Mouse (Mus musculus): Measurements from ENCODE around the gene Mcu.

Gene Mcu

DNA sequence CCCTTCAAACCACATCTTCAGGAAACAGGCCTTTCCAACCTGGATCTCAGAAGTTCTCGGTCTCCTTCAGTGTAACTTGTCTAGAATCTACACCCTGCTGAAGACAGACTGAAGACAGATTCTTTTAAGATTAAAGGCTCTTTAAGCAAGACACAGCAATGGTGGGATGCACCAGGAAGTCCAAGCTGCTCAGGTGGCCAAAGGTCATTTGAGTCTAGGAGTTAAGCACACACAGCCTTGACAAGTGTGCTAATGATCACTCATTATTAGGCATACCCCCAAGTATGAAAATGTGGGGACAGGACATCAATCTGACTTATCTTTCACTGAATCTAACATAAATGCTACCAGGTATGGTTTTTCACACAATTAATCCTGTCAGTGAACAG is 47.0 kb downstream of the Mcu start:
- DNase-seq (ENCODE audit: low spot score), result no peak

DNA sequence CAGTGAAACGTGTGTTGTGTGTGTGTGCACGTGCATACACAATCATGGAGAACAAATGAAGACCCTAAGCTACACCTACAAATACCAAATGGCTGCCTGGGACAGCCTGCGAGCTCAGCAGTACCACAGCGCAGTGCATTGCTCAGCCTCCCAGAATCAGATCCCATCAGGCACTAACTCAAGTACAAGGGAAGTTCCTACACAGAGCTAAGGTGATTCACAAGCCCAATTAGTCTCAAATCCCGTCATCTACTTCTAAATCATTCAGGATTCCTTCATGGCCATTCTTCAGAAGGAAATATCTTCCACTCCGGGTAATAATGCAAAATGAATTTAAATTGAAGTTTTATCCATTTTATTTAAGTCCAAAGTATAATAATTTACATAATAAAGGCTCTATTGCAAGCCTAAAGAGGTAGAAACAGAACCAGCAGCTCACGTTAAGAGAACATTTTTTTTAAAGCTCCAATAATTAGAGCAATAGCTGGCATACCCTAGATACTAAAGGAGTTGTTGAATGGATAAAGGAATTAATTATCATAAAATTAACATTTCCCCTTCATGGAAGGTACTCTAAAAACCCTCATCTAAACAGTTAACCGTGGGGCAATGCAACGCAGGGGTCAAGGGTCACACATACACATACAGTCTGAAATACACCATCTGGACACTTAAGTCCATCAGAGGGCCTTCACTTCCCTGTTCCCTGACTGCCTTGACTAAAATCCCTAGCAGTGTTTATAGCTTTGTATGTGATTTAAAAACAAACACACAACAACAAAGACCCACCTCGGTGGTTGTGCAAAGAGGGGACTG is 47.6 kb downstream of the Mcu start:
- DNase-seq (ENCODE audit: low spot score), result no peak

GRCm38 (mm10) chr10:59566968-59567367 is 49.5 kb downstream of the Mcu start:
- DNase-seq (ENCODE audit: low spot score), result no peak

- no peak for DNase-seq (ENCODE audit: low spot score)
Observed at GRCm38 (mm10) chr10:59565995-59566410, 50.5 kb downstream of the Mcu start.

- DNase-seq (ENCODE audit: low spot score), result no peak
Observed at GRCm38 (mm10) chr10:59564551-59564950, 51.9 kb downstream of the Mcu start.

DNA sequence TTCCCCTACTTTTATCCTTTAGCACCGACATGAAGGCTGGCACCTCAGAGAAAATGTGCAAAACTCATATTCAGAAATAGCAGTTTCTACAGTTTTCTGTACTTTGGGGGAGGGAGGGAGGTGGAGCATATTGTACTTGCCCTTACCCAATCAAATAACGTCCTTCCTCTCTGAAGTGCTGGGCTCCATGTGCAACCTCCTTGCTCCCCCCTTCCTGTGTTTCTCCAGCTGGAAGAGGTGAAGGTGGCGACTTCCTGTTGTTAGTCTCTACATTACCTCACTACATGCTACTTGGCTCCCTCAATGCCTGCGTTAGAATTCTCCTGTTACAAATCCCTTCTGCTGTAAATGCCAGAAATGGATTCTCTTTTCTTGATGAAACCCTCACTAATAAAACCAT is 54.0 kb downstream of the Mcu start:
- DNase-seq (ENCODE audit: low spot score), result no peak

DNA sequence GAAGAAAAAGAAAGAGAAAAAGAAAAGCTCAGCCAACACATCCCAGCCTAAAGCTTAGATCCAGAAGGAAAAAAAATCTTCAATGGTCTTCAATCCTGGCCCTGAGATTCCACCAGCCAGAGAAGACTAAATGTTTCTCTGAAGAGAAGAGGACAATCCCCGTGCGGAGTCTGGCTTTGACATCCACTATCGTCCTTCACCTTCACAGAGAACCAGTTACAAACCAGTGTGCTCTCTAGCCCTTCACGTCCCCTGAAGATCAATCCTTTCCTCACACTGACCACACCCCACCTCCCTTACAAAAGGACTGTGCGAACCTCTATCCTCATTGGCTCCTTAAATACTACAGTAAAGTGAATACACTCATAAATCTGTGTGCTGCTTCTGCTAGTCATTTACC is 56.4 kb downstream of the Mcu start:
- DNase-seq (ENCODE audit: low spot score), result no peak

GRCm38 (mm10) chr10:59558602-59559001 is 57.9 kb downstream of the Mcu start:
- no peak for DNase-seq (ENCODE audit: low spot score)

DNA sequence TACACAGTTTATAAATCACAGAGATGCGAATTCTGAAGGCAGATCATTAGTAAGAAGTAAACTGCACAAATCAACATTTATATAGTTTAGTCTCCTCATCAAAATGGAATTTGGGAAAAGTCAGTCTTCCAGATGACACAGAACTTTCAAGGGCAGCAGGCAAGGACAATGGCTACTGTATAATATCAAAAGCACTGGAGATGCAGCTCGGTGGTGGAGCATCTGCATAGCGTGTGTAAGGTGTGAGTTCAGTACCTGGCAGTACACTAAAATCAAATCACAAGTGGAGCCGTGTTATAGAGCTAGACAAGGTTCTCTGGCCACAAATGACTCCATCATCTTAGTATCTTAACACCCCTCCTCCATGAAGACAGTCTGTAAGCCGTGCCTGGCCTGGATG is 58.3 kb downstream of the Mcu start:
- no peak for DNase-seq (ENCODE audit: low spot score)

GRCm38 (mm10) chr10:59556541-59556940 is 60.0 kb downstream of the Mcu start:
- no peak for DNase-seq (ENCODE audit: low spot score)

DNA sequence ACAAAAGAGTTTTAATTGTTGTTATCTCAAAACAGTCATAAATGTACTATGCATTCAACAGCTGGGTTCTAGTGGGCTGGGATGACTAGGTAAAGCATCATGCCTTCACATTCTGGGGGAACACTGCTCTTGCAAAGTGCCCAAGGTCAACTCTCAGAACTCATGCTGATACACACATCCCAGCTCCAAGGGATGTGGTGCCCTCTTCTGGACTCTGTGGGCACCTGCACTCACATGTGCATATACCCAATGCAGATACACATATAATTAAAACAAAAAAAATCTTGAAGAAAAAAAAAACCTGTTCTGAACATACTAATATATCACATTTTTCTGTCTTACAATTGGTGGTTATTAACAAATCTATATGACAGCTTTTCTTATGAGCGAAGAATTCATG is 62.2 kb downstream of the Mcu start:
- no peak for DNase-seq (ENCODE audit: low spot score)

DNA sequence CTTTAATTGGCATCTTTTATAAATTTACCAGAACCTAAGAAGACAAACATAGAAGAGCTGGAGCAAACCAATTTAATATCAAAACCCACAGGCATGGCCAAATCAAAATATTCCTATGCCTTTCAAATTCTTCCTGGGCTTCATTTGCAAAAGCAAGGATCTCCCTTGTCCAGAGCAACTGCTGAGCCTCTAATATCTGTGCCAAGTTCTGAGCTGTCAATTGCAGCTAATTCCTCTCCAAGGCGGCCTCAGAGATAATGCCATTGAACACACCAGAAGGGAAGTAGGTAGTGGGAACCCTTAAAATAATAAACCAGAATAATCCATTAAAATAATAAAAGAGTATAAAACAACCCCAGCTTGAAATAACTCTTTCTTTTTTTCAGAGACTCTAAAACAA is 64.0 kb downstream of the Mcu start:
- DNase-seq (ENCODE audit: low spot score), result no peak

- DNase-seq (ENCODE audit: low spot score), result no peak
Observed at GRCm38 (mm10) chr10:59548768-59549333, 67.6 kb downstream of the Mcu start.

- no peak for DNase-seq (ENCODE audit: low spot score)
Observed at GRCm38 (mm10) chr10:59548211-59548610, 68.3 kb downstream of the Mcu start.

DNA sequence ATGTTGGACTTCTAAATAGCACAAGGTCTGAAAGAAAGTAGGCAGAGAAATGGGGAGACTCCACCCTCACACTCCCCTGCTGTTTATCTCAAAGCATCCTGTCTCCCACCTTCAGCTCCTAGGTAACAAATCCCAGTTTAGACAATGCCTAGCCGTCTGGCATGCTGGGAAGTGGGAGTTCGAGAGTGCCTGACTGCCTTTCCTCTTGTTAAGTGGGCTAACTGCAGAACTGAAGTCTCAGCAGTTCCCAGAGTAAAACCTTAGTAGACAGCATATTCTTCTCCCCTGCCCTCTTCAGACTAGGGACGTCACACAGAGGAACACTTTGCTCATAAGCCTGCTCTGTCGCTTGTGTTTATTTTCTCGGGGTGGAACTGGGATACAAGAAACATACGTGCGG is 69.1 kb downstream of the Mcu start:
- DNase-seq (ENCODE audit: low spot score), result no peak

GRCm38 (mm10) chr10:59545169-59545568 is 71.3 kb downstream of the Mcu start:
- no peak for DNase-seq (ENCODE audit: low spot score)

DNA sequence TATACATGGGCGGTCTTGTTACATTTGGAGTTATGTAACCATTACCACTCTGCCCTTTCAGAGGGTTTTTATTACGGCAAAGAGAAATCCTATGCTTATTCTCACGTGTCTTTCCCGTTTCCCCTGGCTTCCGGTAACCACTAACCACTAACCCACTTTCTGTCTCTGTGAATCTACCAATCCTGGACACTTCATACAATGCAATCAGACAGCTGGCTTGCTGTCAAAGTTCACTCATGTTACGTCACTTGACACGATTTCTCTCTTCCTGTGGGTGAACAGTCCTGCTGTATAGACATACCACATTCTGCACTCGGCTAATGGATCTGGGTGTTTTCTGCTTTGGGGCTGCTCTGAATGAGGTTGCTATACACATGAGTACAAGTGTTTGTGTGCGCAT is 73.1 kb downstream of the Mcu start:
- DNase-seq (ENCODE audit: low spot score), result no peak

DNA sequence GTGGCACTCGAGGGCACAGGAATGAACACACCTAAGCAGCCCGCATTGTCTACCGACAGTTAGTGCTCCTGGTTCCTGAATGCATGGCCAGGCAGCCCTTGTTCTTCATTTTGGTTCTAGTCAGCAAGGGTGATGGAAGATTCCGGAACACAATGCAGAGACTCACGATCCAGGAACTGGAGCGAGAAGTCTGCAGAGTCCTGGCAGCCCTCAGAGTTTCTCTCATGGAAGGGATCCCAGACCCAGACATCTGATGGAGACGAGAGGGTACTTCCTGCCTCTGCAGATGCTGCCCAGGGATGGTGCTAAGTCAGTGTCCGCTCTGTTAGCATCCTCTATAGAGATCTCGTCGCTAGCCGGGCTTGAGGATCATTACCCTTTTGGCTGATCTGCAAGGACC is 75.0 kb downstream of the Mcu start:
- DNase-seq (ENCODE audit: low spot score), result no peak

DNA sequence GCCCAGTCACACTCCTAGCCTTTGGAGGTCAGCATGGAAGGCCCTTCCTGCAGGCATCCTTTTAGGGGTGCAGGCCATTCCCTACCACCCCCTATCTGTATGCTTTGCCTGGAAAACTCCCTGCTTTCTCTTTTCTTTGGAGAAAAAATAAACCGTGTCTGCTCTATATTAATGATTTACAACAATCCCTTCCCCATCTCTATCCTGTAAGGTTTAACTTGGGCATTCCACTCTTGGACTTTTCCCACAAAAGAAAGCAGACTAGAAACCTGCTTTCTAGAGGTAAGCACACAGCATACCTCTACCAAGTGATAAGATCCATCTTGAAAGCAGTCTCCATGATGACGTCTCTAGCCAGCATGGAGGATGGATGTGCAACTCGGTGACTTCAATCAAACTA is 75.9 kb downstream of the Mcu start:
- no peak for DNase-seq (ENCODE audit: low spot score)

DNA sequence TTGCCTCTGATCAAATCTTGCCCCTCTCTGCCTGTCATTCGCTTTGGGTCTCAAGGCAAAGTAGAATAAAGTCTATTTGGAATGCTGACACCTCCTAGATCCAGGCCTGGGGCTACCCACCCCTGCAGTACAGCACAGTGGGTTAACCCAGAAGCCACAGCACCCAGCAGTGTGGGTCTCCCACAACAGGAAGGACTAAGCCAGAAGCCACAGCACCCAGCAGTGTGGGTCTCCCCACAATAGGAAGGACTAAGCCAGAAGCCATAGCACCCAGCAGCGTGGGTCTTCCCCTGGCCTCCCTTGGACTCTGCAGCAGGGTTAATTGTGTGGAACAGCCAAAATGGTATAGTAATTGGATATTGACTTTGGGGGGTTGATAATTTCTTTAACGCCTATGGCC is 76.4 kb downstream of the Mcu start:
- DNase-seq (ENCODE audit: low spot score), result no peak

DNA sequence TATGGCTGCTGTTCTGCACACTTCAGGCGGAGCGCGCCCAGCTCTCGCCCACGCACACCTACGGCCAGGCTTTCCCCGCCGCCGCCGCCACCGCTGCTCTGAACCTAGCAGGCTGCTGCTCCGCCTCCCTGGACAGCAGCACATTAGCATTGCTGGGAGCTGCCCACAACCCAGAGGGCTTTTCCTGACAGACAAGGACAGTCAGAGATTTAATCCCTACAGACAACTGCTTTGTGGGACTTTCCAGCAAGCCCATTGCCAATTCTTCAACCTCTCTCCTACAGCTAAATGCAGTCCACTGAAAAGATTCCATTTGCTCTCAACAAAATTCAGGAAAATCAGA is 77.0 kb downstream of the Mcu start:
- DNase-seq (ENCODE audit: low spot score), result peak; percentile 28

- DNase-seq (ENCODE audit: low spot score), result no peak
Observed at GRCm38 (mm10) chr10:59538767-59539532, 77.5 kb downstream of the Mcu start.

GRCm38 (mm10) chr10:59538063-59538462 is 78.4 kb downstream of the Mcu start:
- no peak for DNase-seq (ENCODE audit: low spot score)

Measured in ovary, postnatal 14 days (tissue).